Mouse (Mus musculus): ENCODE measurements around the gene Hist3h2ba. TPM values are rescaled to one million over a fixed set of nuclear protein-coding genes. Genes with fewer than 3 reads are reported as not detected.
A peak's percentile ranks its signal among the peaks of the same experiment; 100 is the strongest.

Hist3h2ba gene
- 6.3 and 6.9 TPM in 2 replicates for polyA plus RNA-seq (2014; fragmentation: Nextera tagmentation; extraction: Ambion mirVana)

DNA sequence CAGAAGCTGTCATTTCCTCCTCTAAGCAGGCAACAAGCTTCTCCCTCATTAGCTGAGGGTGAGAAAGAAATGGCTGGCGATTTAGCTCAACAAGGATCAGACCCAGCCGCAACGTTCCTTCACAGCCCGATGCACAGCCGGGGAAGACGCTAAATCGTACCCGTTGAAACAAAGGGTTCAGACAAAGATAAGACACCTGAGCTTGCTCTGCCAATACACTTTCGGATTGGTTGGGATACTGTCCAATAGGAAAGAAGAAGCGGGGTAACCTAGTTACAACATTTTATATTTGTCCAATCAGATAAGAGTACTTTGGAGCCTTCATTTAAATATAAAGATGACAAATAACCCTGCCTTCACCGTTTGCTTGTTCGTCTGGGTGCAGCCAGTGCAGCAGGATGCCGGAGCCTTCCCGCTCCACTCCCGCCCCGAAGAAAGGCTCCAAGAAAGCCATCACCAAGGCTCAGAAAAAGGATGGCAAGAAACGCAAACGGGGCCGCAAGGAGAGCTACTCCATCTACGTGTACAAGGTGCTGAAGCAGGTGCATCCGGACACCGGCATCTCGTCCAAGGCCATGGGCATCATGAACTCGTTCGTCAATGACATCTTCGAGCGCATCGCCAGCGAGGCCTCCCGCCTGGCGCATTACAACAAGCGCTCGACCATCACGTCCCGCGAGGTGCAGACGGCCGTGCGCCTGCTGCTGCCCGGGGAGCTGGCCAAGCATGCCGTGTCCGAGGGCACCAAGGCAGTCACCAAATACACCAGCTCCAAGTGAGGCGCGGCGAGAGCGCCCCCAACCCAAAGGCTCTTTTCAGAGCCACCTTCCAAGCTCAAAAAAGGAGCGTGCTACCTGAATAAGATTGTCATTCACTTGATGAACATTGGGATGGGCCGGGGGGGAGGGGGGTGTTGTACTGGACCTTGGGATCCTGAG is at the start of gene Hist3h2ba:
Gene Hist3h2ba (plus strand): TSS at position 379 of the 938 bp plus-strand sequence.
- Histone ChIP-seq H3K27me3 (replicated peaks; ENCODE audit: control insufficient read depth, insufficient read depth, low read length) (peaks cover 38% of the 10 kb centered on the region), H3K27ac (ENCODE audit: low read depth, low read length) (peak within 1 kb of the TSS; percentile 76), H3K9me3 (ENCODE audit: control insufficient read depth, low read length) (no peaks in the 10 kb centered on the region), H3K36me3 (ENCODE audit: control insufficient read depth, insufficient read depth, low read length) (no peaks in the 10 kb centered on the region), H3K4me1 (replicated peaks; ENCODE audit: control insufficient read depth, insufficient read depth, low read length) (peaks cover 8% of the 10 kb centered on the region), H3K9ac (ENCODE audit: low read depth, low read length) (peak within 1 kb of the TSS; percentile 51), H3K4me2 (peak within 1 kb of the TSS; percentile 70), H3K4me3 (ENCODE audit: low read depth, low read length) (peak within 1 kb of the TSS; percentile 46)
- WGBS: 1% methylated on average over 48 of the region's 48 CpGs
- peak; percentile 66 for DNase-seq (ENCODE audit: low spot score)
- ATAC-seq (replicated peaks; ENCODE audit: low FRiP score): peak; percentile 76

DNA sequence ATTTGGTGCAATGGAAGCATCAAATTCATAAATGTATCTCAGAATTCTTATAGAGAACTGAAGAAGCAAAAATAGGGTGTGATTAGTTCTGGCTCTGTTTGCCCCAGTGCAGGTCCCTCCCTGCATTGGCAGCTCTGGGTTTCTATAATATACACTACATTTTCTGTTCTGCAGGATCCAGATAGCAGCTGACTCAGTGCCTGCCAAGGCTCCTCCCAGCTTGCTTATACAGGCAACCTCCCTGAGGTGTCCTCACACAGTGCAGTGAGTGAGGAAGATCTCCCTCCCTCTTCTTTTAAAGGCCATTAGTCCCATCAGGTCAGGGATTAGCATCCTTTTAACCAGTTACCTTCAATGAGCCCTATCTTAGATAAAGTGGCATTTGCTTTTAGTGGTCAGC is 47.6 kb upstream of the Hist3h2ba start:
- Histone ChIP-seq H3K9ac (ENCODE audit: low read depth, low read length) (no peak overlapping the region), H3K27ac (ENCODE audit: low read depth, low read length) (no peak overlapping the region)

DNA sequence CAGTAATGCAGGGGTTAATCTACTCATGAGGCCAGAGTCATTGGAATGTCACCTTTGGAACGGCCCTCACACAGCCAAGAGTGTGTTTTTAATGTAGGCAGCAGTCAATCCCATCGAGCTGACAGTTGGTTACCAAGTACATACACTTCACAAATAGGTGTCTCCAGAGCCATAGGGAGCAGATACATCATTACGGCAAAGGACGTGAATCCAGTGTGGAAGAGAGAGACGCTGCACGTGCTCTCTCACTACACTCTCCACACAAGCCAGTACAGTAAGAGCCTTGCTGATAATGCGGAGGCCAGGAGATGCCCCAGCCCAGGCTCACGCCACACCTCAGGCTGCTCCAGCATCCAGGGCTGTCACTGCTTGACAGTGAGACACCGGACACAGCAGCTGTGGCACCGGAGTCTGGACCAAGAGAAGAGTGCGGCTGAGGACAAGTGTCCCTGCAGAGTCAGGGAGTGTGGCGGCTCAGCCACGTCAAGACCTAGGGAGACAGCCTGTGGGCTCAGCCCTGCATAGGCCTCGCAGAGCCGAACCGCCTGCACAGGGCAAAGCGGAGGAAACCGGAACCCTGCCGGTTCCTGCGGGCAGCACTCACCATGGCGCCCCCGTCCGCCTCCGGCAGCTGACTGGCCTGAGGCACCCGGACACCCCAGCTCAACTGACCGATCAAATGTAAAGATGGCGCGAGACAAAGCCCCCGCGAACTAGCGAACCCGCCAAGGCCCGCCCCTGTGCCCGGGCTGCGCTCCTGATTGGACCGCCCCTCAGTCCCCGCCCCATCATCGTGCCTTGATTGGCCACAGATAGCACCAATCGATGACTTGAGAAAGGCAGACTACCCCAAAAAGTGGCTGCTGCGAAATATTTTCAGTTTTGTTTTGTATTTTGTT is 45.0 kb upstream of the Hist3h2ba start, which contains the start of gene Zfp39:
Gene Zfp39 (minus strand): TSS at position 715 of the 899 bp plus-strand sequence.
- WGBS: 1% methylated on average over 40 of the region's 40 CpGs
- Histone ChIP-seq H3K9ac (ENCODE audit: low read depth, low read length) (peak within 1 kb of the TSS; percentile 94), H3K36me3 (ENCODE audit: control insufficient read depth, insufficient read depth, low read length) (peaks cover 7% of the 10 kb centered on the region; the same call in 1 of the 2 replicates), H3K4me3 (ENCODE audit: low read depth, low read length) (peak within 1 kb of the TSS; percentile 91), H3K4me1 (replicated peaks; ENCODE audit: control insufficient read depth, insufficient read depth, low read length) (peaks cover 10% of the 10 kb centered on the region), H3K27ac (ENCODE audit: low read depth, low read length) (peak within 1 kb of the TSS; percentile 93), H3K9me3 (ENCODE audit: control insufficient read depth, low read length) (no peaks in the 10 kb centered on the region), H3K4me2 (peak within 1 kb of the TSS; percentile 96), H3K27me3 (replicated peaks; ENCODE audit: control insufficient read depth, insufficient read depth, low read length) (no peaks in the 10 kb centered on the region)
- ATAC-seq (replicated peaks; ENCODE audit: low FRiP score): peak; percentile 94
- DNase-seq (ENCODE audit: low spot score): peak; percentile 97

More for the DNA sequence above, 47.6 kb upstream of the Hist3h2ba start:
- Histone ChIP-seq H3K4me2 (peak overlapping the region; percentile 34; the same call in 1 of the 2 replicates), H3K36me3 (ENCODE audit: control insufficient read depth, insufficient read depth, low read length) (peaks cover 15% of the 10 kb centered on the region; the same call in 1 of the 2 replicates), H3K9me3 (ENCODE audit: control insufficient read depth, low read length) (no peaks in the 10 kb centered on the region), H3K27me3 (replicated peaks; ENCODE audit: control insufficient read depth, insufficient read depth, low read length) (no peaks in the 10 kb centered on the region), H3K4me1 (replicated peaks; ENCODE audit: control insufficient read depth, insufficient read depth, low read length) (peaks cover 10% of the 10 kb centered on the region), H3K4me3 (ENCODE audit: low read depth, low read length) (no peak overlapping the region)
- DNase-seq (ENCODE audit: low spot score): no peak
- peak; percentile 55 for ATAC-seq (replicated peaks; ENCODE audit: low FRiP score)

DNA sequence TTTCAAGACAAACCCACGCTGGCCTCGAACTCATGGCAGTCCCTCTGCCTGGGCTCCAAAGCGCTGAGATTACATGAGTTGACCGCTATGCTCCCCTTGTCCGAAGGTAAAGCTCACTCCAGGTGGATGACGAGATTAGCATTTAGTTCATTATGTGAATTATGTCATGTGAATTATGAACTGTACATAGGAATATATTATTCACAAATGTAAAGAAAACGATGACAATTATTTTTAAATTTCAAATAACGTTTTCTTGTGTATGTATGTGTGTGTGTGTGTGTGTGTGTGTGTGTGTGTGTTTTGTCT is 44.4 kb upstream of the Hist3h2ba start:
- Histone ChIP-seq H3K4me1 (replicated peaks; ENCODE audit: control insufficient read depth, insufficient read depth, low read length) (peaks cover 10% of the 10 kb centered on the region), H3K9ac (ENCODE audit: low read depth, low read length) (peak overlapping the region; percentile 94), H3K27ac (ENCODE audit: low read depth, low read length) (peak overlapping the region; percentile 93; the same call in 1 of the 2 replicates), H3K36me3 (ENCODE audit: control insufficient read depth, insufficient read depth, low read length) (peaks cover 4% of the 10 kb centered on the region; the same call in 1 of the 2 replicates), H3K9me3 (ENCODE audit: control insufficient read depth, low read length) (no peaks in the 10 kb centered on the region), H3K27me3 (replicated peaks; ENCODE audit: control insufficient read depth, insufficient read depth, low read length) (no peaks in the 10 kb centered on the region), H3K4me3 (ENCODE audit: low read depth, low read length) (peak overlapping the region; percentile 91), H3K4me2 (peak overlapping the region; percentile 96)
- DNase-seq (ENCODE audit: low spot score) (no peak), ATAC-seq (replicated peaks; ENCODE audit: low FRiP score) (peak; percentile 24; the same call in 1 of the 2 replicates)
- WGBS: 4% methylated on average over 8 of the region's 8 CpGs

DNA sequence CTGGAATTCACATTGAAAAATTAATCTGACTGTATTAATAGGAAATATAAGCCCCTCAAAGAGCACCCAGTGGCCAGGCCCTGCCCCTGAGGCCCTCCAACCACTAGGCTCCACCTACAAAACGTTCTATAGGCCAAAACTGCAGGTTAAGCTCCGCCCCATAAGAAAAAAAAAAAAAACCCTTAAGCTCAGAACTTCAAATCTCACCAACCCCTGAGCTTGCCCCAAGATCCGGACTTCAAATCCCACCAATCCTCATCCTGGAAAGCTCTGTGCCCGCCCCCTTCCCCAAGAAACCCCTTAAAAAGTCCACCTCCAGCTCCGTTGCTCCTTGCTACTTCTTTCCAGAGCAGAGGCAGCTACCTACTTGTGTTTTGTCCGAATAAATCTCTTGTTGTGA is 43.9 kb upstream of the Hist3h2ba start:
- Histone ChIP-seq H3K4me2 (peak overlapping the region; percentile 96), H3K4me3 (ENCODE audit: low read depth, low read length) (peak overlapping the region; percentile 91; the same call in 1 of the 2 replicates), H3K9me3 (ENCODE audit: control insufficient read depth, low read length) (no peaks in the 10 kb centered on the region), H3K27ac (ENCODE audit: low read depth, low read length) (peak overlapping the region; percentile 93; the same call in 1 of the 2 replicates), H3K27me3 (replicated peaks; ENCODE audit: control insufficient read depth, insufficient read depth, low read length) (no peaks in the 10 kb centered on the region), H3K36me3 (ENCODE audit: control insufficient read depth, insufficient read depth, low read length) (peaks cover 4% of the 10 kb centered on the region; the same call in 1 of the 2 replicates), H3K4me1 (replicated peaks; ENCODE audit: control insufficient read depth, insufficient read depth, low read length) (peaks cover 10% of the 10 kb centered on the region), H3K9ac (ENCODE audit: low read depth, low read length) (no peak overlapping the region; the same call in 1 of the 2 replicates)
- DNase-seq (ENCODE audit: low spot score) (no peak), ATAC-seq (replicated peaks; ENCODE audit: low FRiP score) (peak; percentile 26; the same call in 1 of the 2 replicates)
- WGBS: 47% methylated on average over 6 of the region's 6 CpGs

DNA sequence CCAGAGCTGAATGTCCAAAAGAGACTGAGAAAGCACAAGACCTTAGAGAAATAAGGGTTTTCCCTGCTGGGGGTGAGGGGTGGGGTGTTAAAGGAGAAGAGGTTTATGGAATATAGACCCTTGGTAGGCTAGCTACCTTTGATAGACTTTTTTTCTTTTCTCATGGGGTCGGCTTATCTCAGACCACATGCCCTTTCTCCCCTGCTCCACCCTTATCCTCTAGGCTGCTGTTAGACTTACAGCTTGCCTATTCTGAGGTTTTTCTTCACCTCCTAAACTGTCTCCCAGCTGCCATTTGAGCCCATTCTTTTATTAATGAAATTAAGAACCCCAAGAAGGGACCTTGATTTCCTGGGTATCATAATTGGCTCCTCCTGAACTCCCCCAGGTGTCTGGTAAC is 34.9 kb upstream of the Hist3h2ba start:
- peak overlapping the region; percentile 69 for H3K9ac ChIP-seq (ENCODE audit: low read depth, low read length)
- peak; percentile 38 for DNase-seq (ENCODE audit: low spot score)

DNA sequence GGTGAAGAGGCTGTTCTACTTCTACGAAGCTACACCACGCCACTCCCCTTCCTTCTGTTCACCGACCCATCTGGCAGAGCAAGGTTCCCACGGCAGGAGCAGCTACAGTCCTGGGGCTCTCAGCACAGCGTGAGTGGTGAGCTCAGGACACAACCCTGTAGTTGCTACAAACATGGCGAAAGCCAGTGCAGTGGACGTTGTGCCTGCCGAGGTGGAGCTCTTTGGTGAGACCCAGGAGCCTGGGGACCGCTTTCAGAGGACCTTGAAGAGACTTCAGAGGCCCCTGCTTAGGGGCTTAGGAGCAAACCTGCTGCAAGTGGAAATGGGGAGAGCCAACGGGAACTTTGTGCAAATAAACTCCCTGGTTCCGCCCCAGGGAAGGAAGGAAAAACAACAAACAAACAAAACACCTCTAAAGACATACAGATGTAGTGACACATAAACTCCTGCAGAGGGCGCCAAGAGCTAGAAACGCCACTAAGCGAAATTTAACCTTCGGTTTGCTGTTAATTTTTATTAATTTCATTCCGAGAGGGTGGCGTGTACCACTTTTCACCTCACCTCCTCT is 34.2 kb upstream of the Hist3h2ba start:
- no peaks in the 10 kb centered on the region for H3K36me3 ChIP-seq (ENCODE audit: control insufficient read depth, insufficient read depth, low read length)
- peak overlapping the region; percentile 76 for H3K4me2 ChIP-seq
- peak overlapping the region; percentile 69 for H3K9ac ChIP-seq (ENCODE audit: low read depth, low read length)
- peaks cover 34% of the 10 kb centered on the region for H3K4me1 ChIP-seq (replicated peaks; ENCODE audit: control insufficient read depth, insufficient read depth, low read length)
- H3K27me3 ChIP-seq (replicated peaks; ENCODE audit: control insufficient read depth, insufficient read depth, low read length): no peaks in the 10 kb centered on the region
- H3K9me3 ChIP-seq (ENCODE audit: control insufficient read depth, low read length): no peaks in the 10 kb centered on the region
- WGBS: 9% methylated on average over 17 of the region's 17 CpGs
- peak; percentile 60 for DNase-seq (ENCODE audit: low spot score)
- peak overlapping the region; percentile 99 for H3K27ac ChIP-seq (ENCODE audit: low read depth, low read length)
- peak overlapping the region; percentile 44 for H3K4me3 ChIP-seq (ENCODE audit: low read depth, low read length)
- peak; percentile 19; the same call in 1 of the 2 replicates for ATAC-seq (replicated peaks; ENCODE audit: low FRiP score)

More for the DNA sequence above, 34.9 kb upstream of the Hist3h2ba start:
- H3K4me1 ChIP-seq (replicated peaks; ENCODE audit: control insufficient read depth, insufficient read depth, low read length): peaks cover 28% of the 10 kb centered on the region
- no peaks in the 10 kb centered on the region for H3K27me3 ChIP-seq (replicated peaks; ENCODE audit: control insufficient read depth, insufficient read depth, low read length)
- WGBS: 44% methylated on average over 1 of the region's 1 CpGs
- no peaks in the 10 kb centered on the region for H3K9me3 ChIP-seq (ENCODE audit: control insufficient read depth, low read length)
- peak overlapping the region; percentile 44 for H3K4me3 ChIP-seq (ENCODE audit: low read depth, low read length)
- H3K4me2 ChIP-seq: peak overlapping the region; percentile 76
- H3K36me3 ChIP-seq (ENCODE audit: control insufficient read depth, insufficient read depth, low read length): no peaks in the 10 kb centered on the region
- ATAC-seq (replicated peaks; ENCODE audit: low FRiP score): peak; percentile 79
- peak overlapping the region; percentile 99 for H3K27ac ChIP-seq (ENCODE audit: low read depth, low read length)

All from liver, embryonic 11.5 days (tissue).